Mouse (Mus musculus) forebrain, embryonic 16.5 days (tissue): ENCODE measurements around the gene Tsga10. TPM values are rescaled to one million over a fixed set of nuclear protein-coding genes. Genes with fewer than 3 reads are reported as not detected.

Experiments used
- ATAC-seq: fragments of 200-750 bp; cut with Nextera tagmentation; 2 replicates; pipeline ENCODE4 v1.8.0; 2017; ENCODE audit warnings: mild to moderate bottlenecking, moderate library complexity
- H3K27ac ChIP-seq: fragments of 300-500 bp; sonication (generic); 2 replicates; pipeline ENCODE4 v1.5.1; 2014; ENCODE audit warnings: low read length, control low read depth
- H3K27me3 ChIP-seq: fragments of 300-500 bp; sonication (generic); replicated peaks from 2 replicates; pipeline ENCODE4 v1.6.1; 2014; ENCODE audit warnings: low read length; ENCODE audit not compliant: control insufficient read depth, insufficient read depth
- H3K36me3 ChIP-seq: fragments of 300-500 bp; sonication (generic); 2 replicates; pipeline ENCODE4 v1.6.1; 2014; ENCODE audit not compliant: control insufficient read depth, insufficient read depth
- H3K4me1 ChIP-seq: fragments of 300-500 bp; sonication (generic); replicated peaks from 2 replicates; pipeline ENCODE4 v1.6.1; 2014; ENCODE audit warnings: low read length; ENCODE audit not compliant: control insufficient read depth, insufficient read depth
- H3K4me2 ChIP-seq: fragments of 300-500 bp; sonication (generic); 2 replicates; pipeline ENCODE4 v1.6.1; 2014; ENCODE audit warnings: mild to moderate bottlenecking, low read length, control low read depth
- H3K4me3 ChIP-seq: fragments of 300-500 bp; sonication (generic); replicated peaks from 2 replicates; pipeline ENCODE4 v1.5.1; 2014; ENCODE audit warnings: mild to moderate bottlenecking, low read length, control low read depth
- H3K9ac ChIP-seq: fragments of 300-500 bp; sonication (generic); replicated peaks from 2 replicates; pipeline ENCODE4 v1.6.1; 2014; ENCODE audit warnings: low read depth, low read length, control low read depth
- H3K9me3 ChIP-seq: fragments of 300-500 bp; sonication (generic); 2 replicates; pipeline ENCODE4 v1.6.1; 2016; ENCODE audit warnings: low read length; ENCODE audit not compliant: control insufficient read depth
- WGBS: fragments of 180-500 bp; shearing (Covaris S2); extraction: QIAGEN DNeasy Blood & Tissue Kit; methylation state at CpG from one replicate; pipeline ENCODE4 v1.1.7; 2014; 5-methylcytosine and 5-hydroxymethylcytosine counted together
- polyA plus RNA-seq: library from polyadenylated mRNA; unstranded; fragments of >200 nt; fragmentation: Nextera tagmentation; extraction: Ambion mirVana; gene quantifications from 2 replicates; pipeline ENCODE4 v1.2.1, GENCODE M21; 2015

The Tsga10 gene
- polyA plus RNA-seq, 1 experiment from 2014 or later, result 24.9 TPM

- no peak overlapping the region for H3K4me3 ChIP-seq
- no peaks in the 10 kb centered on the region for H3K27me3 ChIP-seq
- 86% methylated on average over 4 of the region's 4 CpGs for WGBS
- no peaks in the 10 kb centered on the region for H3K9me3 ChIP-seq
- peaks cover 5% of the 10 kb centered on the region for H3K4me1 ChIP-seq
- H3K9ac ChIP-seq, result no peak overlapping the region
- H3K27ac ChIP-seq, result no peak overlapping the region
- no peak overlapping the region for H3K4me2 ChIP-seq
- no peak for ATAC-seq
- peaks cover 2% of the 10 kb centered on the region; the same call in 1 of the 2 replicates for H3K36me3 ChIP-seq
Measured at GRCm38 (mm10) chr1:37884451-37884850, 18.2 kb upstream of the Tsga10 start.

GRCm38 (mm10) chr1:37883411-37883810 is 17.2 kb upstream of the Tsga10 start:
- Histone ChIP-seq H3K27me3 (no peaks in the 10 kb centered on the region), H3K36me3 (peaks cover 6% of the 10 kb centered on the region; the same call in 1 of the 2 replicates), H3K4me2 (no peak overlapping the region), H3K4me3 (no peak overlapping the region), H3K4me1 (no peaks in the 10 kb centered on the region), H3K9me3 (no peaks in the 10 kb centered on the region), H3K9ac (no peak overlapping the region), H3K27ac (no peak overlapping the region)
- WGBS, result 87% methylated on average over 4 of the region's 4 CpGs
- ATAC-seq, result no peak

- WGBS, result 92% methylated on average over 13 of the region's 13 CpGs
- Histone ChIP-seq H3K27me3 (no peaks in the 10 kb centered on the region), H3K9me3 (peaks cover 6% of the 10 kb centered on the region; the same call in 1 of the 2 replicates), H3K27ac (no peak overlapping the region), H3K4me2 (no peak overlapping the region), H3K36me3 (peaks cover 13% of the 10 kb centered on the region), H3K4me1 (peaks cover 2% of the 10 kb centered on the region; the same call in 1 of the 2 replicates), H3K4me3 (no peak overlapping the region), H3K9ac (no peak overlapping the region)
- no peak for ATAC-seq
Measured at GRCm38 (mm10) chr1:37877736-37878460, 11.7 kb upstream of the Tsga10 start.

- ATAC-seq, result no peak
- Histone ChIP-seq H3K27ac (no peak overlapping the region), H3K4me2 (peak overlapping the region; percentile 69; the same call in 1 of the 2 replicates), H3K36me3 (peaks cover 9% of the 10 kb centered on the region), H3K4me1 (peaks cover 11% of the 10 kb centered on the region), H3K9ac (no peak overlapping the region), H3K9me3 (peaks cover 6% of the 10 kb centered on the region; the same call in 1 of the 2 replicates), H3K4me3 (no peak overlapping the region), H3K27me3 (0 out of 2 replicates have a peak, but pooled peaks cover 3% of the 10 kb centered on the region)
- 91% methylated on average over 4 of the region's 4 CpGs for WGBS
Measured at GRCm38 (mm10) chr1:37873157-37873556, 6.9 kb upstream of the Tsga10 start.

GRCm38 (mm10) chr1:37872131-37873067 is 6.2 kb upstream of the Tsga10 start:
- Histone ChIP-seq H3K27ac (peak overlapping the region; percentile 67), H3K4me1 (peaks cover 11% of the 10 kb centered on the region), H3K4me2 (peak overlapping the region; percentile 69), H3K9me3 (peaks cover 6% of the 10 kb centered on the region; the same call in 1 of the 2 replicates), H3K4me3 (peak overlapping the region; percentile 57), H3K36me3 (peaks cover 9% of the 10 kb centered on the region), H3K27me3 (0 out of 2 replicates have a peak, but pooled peaks cover 3% of the 10 kb centered on the region), H3K9ac (peak overlapping the region; percentile 56)
- WGBS, result 6% methylated on average over 33 of the region's 33 CpGs
- peak; percentile 96 for ATAC-seq

GRCm38 (mm10) chr1:37871704-37872103 is 5.5 kb upstream of the Tsga10 start, which contains the start of gene Lipt1:
Gene Lipt1, plus strand, starts transcription at chr1:37871738.
- Histone ChIP-seq H3K4me1 (peaks cover 11% of the 10 kb centered on the region), H3K27ac (peak within 1 kb of the TSS; percentile 67), H3K9me3 (peaks cover 6% of the 10 kb centered on the region; the same call in 1 of the 2 replicates), H3K4me2 (peak within 1 kb of the TSS; percentile 69), H3K36me3 (peaks cover 9% of the 10 kb centered on the region), H3K9ac (peak within 1 kb of the TSS; percentile 56), H3K4me3 (peak within 1 kb of the TSS; percentile 57), H3K27me3 (0 out of 2 replicates have a peak, but pooled peaks cover 3% of the 10 kb centered on the region)
- 4% methylated on average over 7 of the region's 7 CpGs for WGBS
- peak; percentile 51 for ATAC-seq

- ATAC-seq, result no peak
- no peak overlapping the region for H3K9ac ChIP-seq
- H3K4me3 ChIP-seq, result no peak overlapping the region
- H3K27me3 ChIP-seq, result 0 out of 2 replicates have a peak, but pooled peaks cover 3% of the 10 kb centered on the region
- 50% methylated on average over 2 of the region's 2 CpGs for WGBS
- H3K27ac ChIP-seq, result no peak overlapping the region
- peaks cover 18% of the 10 kb centered on the region for H3K4me1 ChIP-seq
- H3K9me3 ChIP-seq, result no peaks in the 10 kb centered on the region
- no peaks in the 10 kb centered on the region for H3K36me3 ChIP-seq
- H3K4me2 ChIP-seq, result no peak overlapping the region
Measured at GRCm38 (mm10) chr1:37869362-37869761, 3.1 kb upstream of the Tsga10 start.

- H3K9me3 ChIP-seq, result no peaks in the 10 kb centered on the region
- no peak overlapping the region for H3K4me3 ChIP-seq
- no peak overlapping the region for H3K9ac ChIP-seq
- H3K4me2 ChIP-seq, result no peak overlapping the region
- H3K4me1 ChIP-seq, result peaks cover 18% of the 10 kb centered on the region
- 59% methylated on average over 10 of the region's 10 CpGs for WGBS
- no peak for ATAC-seq
- H3K27ac ChIP-seq, result no peak overlapping the region
- H3K36me3 ChIP-seq, result no peaks in the 10 kb centered on the region
- 0 out of 2 replicates have a peak, but pooled peaks cover 3% of the 10 kb centered on the region for H3K27me3 ChIP-seq
Measured at GRCm38 (mm10) chr1:37868640-37869039, 2.4 kb upstream of the Tsga10 start.
